Mouse (Mus musculus): Measurements from ENCODE around the gene Sprr2d. TPM values are rescaled to one million over a fixed set of nuclear protein-coding genes. Genes with fewer than 3 reads are reported as not detected.

Gene Sprr2d
- not detected in 2 replicates for polyA plus RNA-seq (2014; fragmentation: Nextera tagmentation; extraction: Ambion mirVana)

GRCm38 (mm10) chr3:92338840-92339239 lies at the start of gene Sprr2d:
Gene Sprr2d (plus strand): TSS chr3:92339140.
- Histone ChIP-seq H3K27ac (ENCODE audit: low read depth, low read length) (no peak within 1 kb of the TSS), H3K4me2 (no peak within 1 kb of the TSS), H3K36me3 (ENCODE audit: control insufficient read depth, insufficient read depth, low read length) (no peaks in the 10 kb centered on the region), H3K4me3 (ENCODE audit: low read depth, low read length) (no peak within 1 kb of the TSS), H3K4me1 (ENCODE audit: control insufficient read depth, insufficient read depth, low read length) (no peaks in the 10 kb centered on the region), H3K9me3 (ENCODE audit: control insufficient read depth, low read length) (no peaks in the 10 kb centered on the region), H3K27me3 (ENCODE audit: control insufficient read depth, insufficient read depth, low read length) (no peaks in the 10 kb centered on the region), H3K9ac (ENCODE audit: low read length) (no peak within 1 kb of the TSS)
- DNase-seq (ENCODE audit: low spot score, missing footprints) (no peak), ATAC-seq (ENCODE audit: low FRiP score) (no peak)
- 95% methylated on average over 5 of the region's 5 CpGs for WGBS

GRCm38 (mm10) chr3:92307406-92307805 lies 31.5 kb upstream of the Sprr2d start:
- Histone ChIP-seq H3K4me3 (ENCODE audit: low read depth, low read length) (no peak overlapping the region), H3K27me3 (ENCODE audit: control insufficient read depth, insufficient read depth, low read length) (no peaks in the 10 kb centered on the region)
- WGBS: 95% methylated on average over 1 of the region's 1 CpGs

GRCm38 (mm10) chr3:92316320-92316719 lies 22.6 kb upstream of the Sprr2d start, which contains the start of gene Sprr2b:
Gene Sprr2b (plus strand): TSS chr3:92316620.
- Histone ChIP-seq H3K27me3 (ENCODE audit: control insufficient read depth, insufficient read depth, low read length) (no peaks in the 10 kb centered on the region), H3K9ac (ENCODE audit: low read length) (no peak within 1 kb of the TSS), H3K4me2 (no peak within 1 kb of the TSS), H3K36me3 (ENCODE audit: control insufficient read depth, insufficient read depth, low read length) (no peaks in the 10 kb centered on the region), H3K4me1 (ENCODE audit: control insufficient read depth, insufficient read depth, low read length) (no peaks in the 10 kb centered on the region), H3K27ac (ENCODE audit: low read depth, low read length) (no peak within 1 kb of the TSS), H3K4me3 (ENCODE audit: low read depth, low read length) (no peak within 1 kb of the TSS), H3K9me3 (ENCODE audit: control insufficient read depth, low read length) (no peaks in the 10 kb centered on the region)
- no peak for DNase-seq (ENCODE audit: low spot score, missing footprints)
- 77% methylated on average over 2 of the region's 2 CpGs for WGBS
- ATAC-seq (ENCODE audit: low FRiP score): no peak

More at GRCm38 (mm10) chr3:92307406-92307805, 31.5 kb upstream of the Sprr2d start:
- no peaks in the 10 kb centered on the region for H3K9me3 ChIP-seq (ENCODE audit: control insufficient read depth, low read length)
- no peak for DNase-seq (ENCODE audit: low spot score, missing footprints)
- no peaks in the 10 kb centered on the region for H3K36me3 ChIP-seq (ENCODE audit: control insufficient read depth, insufficient read depth, low read length)
- H3K9ac ChIP-seq (ENCODE audit: low read length): no peak overlapping the region
- no peak for ATAC-seq (ENCODE audit: low FRiP score)
- no peak overlapping the region for H3K27ac ChIP-seq (ENCODE audit: low read depth, low read length)
- no peak overlapping the region for H3K4me2 ChIP-seq
- no peaks in the 10 kb centered on the region for H3K4me1 ChIP-seq (ENCODE audit: control insufficient read depth, insufficient read depth, low read length)

GRCm38 (mm10) chr3:92317384-92317783 lies 21.6 kb upstream of the Sprr2d start:
- no peak for ATAC-seq (ENCODE audit: low FRiP score)
- no peaks in the 10 kb centered on the region for H3K4me1 ChIP-seq (ENCODE audit: control insufficient read depth, insufficient read depth, low read length)
- H3K9me3 ChIP-seq (ENCODE audit: control insufficient read depth, low read length): no peaks in the 10 kb centered on the region
- H3K9ac ChIP-seq (ENCODE audit: low read length): no peak overlapping the region
- H3K27ac ChIP-seq (ENCODE audit: low read depth, low read length): no peak overlapping the region
- WGBS: 73% methylated on average over 2 of the region's 2 CpGs
- no peak for DNase-seq (ENCODE audit: low spot score, missing footprints)
- no peak overlapping the region for H3K4me2 ChIP-seq
- H3K4me3 ChIP-seq (ENCODE audit: low read depth, low read length): no peak overlapping the region
- H3K36me3 ChIP-seq (ENCODE audit: control insufficient read depth, insufficient read depth, low read length): no peaks in the 10 kb centered on the region
- H3K27me3 ChIP-seq (ENCODE audit: control insufficient read depth, insufficient read depth, low read length): no peaks in the 10 kb centered on the region

GRCm38 (mm10) chr3:92336278-92336677 lies 2.7 kb upstream of the Sprr2d start:
- no peaks in the 10 kb centered on the region for H3K4me1 ChIP-seq (ENCODE audit: control insufficient read depth, insufficient read depth, low read length)
- DNase-seq (ENCODE audit: low spot score, missing footprints) (no peak), ATAC-seq (ENCODE audit: low FRiP score) (no peak)
- H3K27me3 ChIP-seq (ENCODE audit: control insufficient read depth, insufficient read depth, low read length): no peaks in the 10 kb centered on the region
- no peaks in the 10 kb centered on the region for H3K36me3 ChIP-seq (ENCODE audit: control insufficient read depth, insufficient read depth, low read length)
- no peaks in the 10 kb centered on the region for H3K9me3 ChIP-seq (ENCODE audit: control insufficient read depth, low read length)
- H3K4me2 ChIP-seq: no peak overlapping the region
- no peak overlapping the region for H3K4me3 ChIP-seq (ENCODE audit: low read depth, low read length)
- WGBS: 79% methylated on average over 1 of the region's 1 CpGs
- no peak overlapping the region for H3K9ac ChIP-seq (ENCODE audit: low read length)
- H3K27ac ChIP-seq (ENCODE audit: low read depth, low read length): no peak overlapping the region

GRCm38 (mm10) chr3:92351843-92352242 lies 12.9 kb downstream of the Sprr2d start, which contains the start of gene Sprr2e:
Gene Sprr2e (plus strand): TSS chr3:92352143.
- Histone ChIP-seq H3K27ac (ENCODE audit: low read depth, low read length) (no peak within 1 kb of the TSS), H3K9me3 (ENCODE audit: control insufficient read depth, low read length) (no peaks in the 10 kb centered on the region), H3K4me2 (no peak within 1 kb of the TSS), H3K4me1 (ENCODE audit: control insufficient read depth, insufficient read depth, low read length) (no peaks in the 10 kb centered on the region), H3K27me3 (ENCODE audit: control insufficient read depth, insufficient read depth, low read length) (no peaks in the 10 kb centered on the region), H3K36me3 (ENCODE audit: control insufficient read depth, insufficient read depth, low read length) (no peaks in the 10 kb centered on the region), H3K4me3 (ENCODE audit: low read depth, low read length) (no peak within 1 kb of the TSS), H3K9ac (ENCODE audit: low read length) (no peak within 1 kb of the TSS)
- ATAC-seq (ENCODE audit: low FRiP score): no peak
- WGBS: 80% methylated on average over 2 of the region's 2 CpGs
- no peak for DNase-seq (ENCODE audit: low spot score, missing footprints)

- no peaks in the 10 kb centered on the region for H3K27me3 ChIP-seq (ENCODE audit: control insufficient read depth, insufficient read depth, low read length)
- DNase-seq (ENCODE audit: low spot score, missing footprints) (no peak), ATAC-seq (ENCODE audit: low FRiP score) (no peak)
- H3K27ac ChIP-seq (ENCODE audit: low read depth, low read length): no peak overlapping the region
- no peak overlapping the region for H3K9ac ChIP-seq (ENCODE audit: low read length)
- no peak overlapping the region for H3K4me2 ChIP-seq
- no peaks in the 10 kb centered on the region for H3K9me3 ChIP-seq (ENCODE audit: control insufficient read depth, low read length)
- H3K36me3 ChIP-seq (ENCODE audit: control insufficient read depth, insufficient read depth, low read length): no peaks in the 10 kb centered on the region
- H3K4me1 ChIP-seq (ENCODE audit: control insufficient read depth, insufficient read depth, low read length): no peaks in the 10 kb centered on the region
- H3K4me3 ChIP-seq (ENCODE audit: low read depth, low read length): no peak overlapping the region
Observed at GRCm38 (mm10) chr3:92361619-92362018, 22.7 kb downstream of the Sprr2d start.

- no peak within 1 kb of the TSS for H3K27ac ChIP-seq (ENCODE audit: low read depth, low read length)
- DNase-seq (ENCODE audit: low spot score, missing footprints) (no peak), ATAC-seq (ENCODE audit: low FRiP score) (no peak)
- WGBS: 62% methylated on average over 3 of the region's 3 CpGs
- no peak within 1 kb of the TSS for H3K4me3 ChIP-seq (ENCODE audit: low read depth, low read length)
- H3K9me3 ChIP-seq (ENCODE audit: control insufficient read depth, low read length): no peaks in the 10 kb centered on the region
- H3K36me3 ChIP-seq (ENCODE audit: control insufficient read depth, insufficient read depth, low read length): no peaks in the 10 kb centered on the region
- H3K4me2 ChIP-seq: no peak within 1 kb of the TSS
- H3K27me3 ChIP-seq (ENCODE audit: control insufficient read depth, insufficient read depth, low read length): no peaks in the 10 kb centered on the region
- H3K9ac ChIP-seq (ENCODE audit: low read length): no peak within 1 kb of the TSS
- no peaks in the 10 kb centered on the region for H3K4me1 ChIP-seq (ENCODE audit: control insufficient read depth, insufficient read depth, low read length)
Observed at GRCm38 (mm10) chr3:92364887-92365286, 25.9 kb downstream of the Sprr2d start, which contains the start of gene Sprr2f. Gene Sprr2f (plus strand): TSS chr3:92365187.

- 80% methylated on average over 2 of the region's 2 CpGs for WGBS
- no peak overlapping the region for H3K27ac ChIP-seq (ENCODE audit: low read depth, low read length)
- ATAC-seq (ENCODE audit: low FRiP score): no peak
Observed at GRCm38 (mm10) chr3:92373613-92374012, 34.7 kb downstream of the Sprr2d start.

More at GRCm38 (mm10) chr3:92373613-92374012, 34.7 kb downstream of the Sprr2d start:
- no peak for DNase-seq (ENCODE audit: low spot score, missing footprints)
- Histone ChIP-seq H3K4me2 (no peak overlapping the region), H3K9ac (ENCODE audit: low read length) (no peak overlapping the region), H3K4me1 (ENCODE audit: control insufficient read depth, insufficient read depth, low read length) (no peaks in the 10 kb centered on the region), H3K27me3 (ENCODE audit: control insufficient read depth, insufficient read depth, low read length) (no peaks in the 10 kb centered on the region), H3K9me3 (ENCODE audit: control insufficient read depth, low read length) (no peaks in the 10 kb centered on the region), H3K36me3 (ENCODE audit: control insufficient read depth, insufficient read depth, low read length) (no peaks in the 10 kb centered on the region), H3K4me3 (ENCODE audit: low read depth, low read length) (no peak overlapping the region)

All from midbrain, embryonic 11.5 days (tissue).